Mouse (Mus musculus) limb, embryonic 14.5 days (tissue): ENCODE measurements around the gene Tmem39b. TPM values are rescaled to one million over a fixed set of nuclear protein-coding genes. Genes with fewer than 3 reads are reported as not detected.

Experiments
- ATAC-seq: fragments of 200-750 bp; cut with Nextera tagmentation; 2 replicates; pipeline ENCODE4 v1.8.0; 2017; ENCODE audit warnings: low read depth, moderate number of reproducible peaks, moderate TSS enrichment; ENCODE audit not compliant: low FRiP score
- DNase-seq: peaks from one replicate; pipeline ENCODE4 v3.0.0-alpha.2; 2015; ENCODE audit warnings: low spot score
- H3K27ac ChIP-seq: fragments of 300-500 bp; sonication (generic); replicated peaks from 2 replicates; pipeline ENCODE4 v1.5.1; 2014; ENCODE audit warnings: low read depth, mild to moderate bottlenecking, low read length, moderate library complexity, mixed read lengths
- H3K27me3 ChIP-seq: fragments of 300-500 bp; sonication (generic); 2 replicates; pipeline ENCODE4 v1.6.1; 2014; ENCODE audit warnings: low read length, mixed read lengths; ENCODE audit not compliant: control insufficient read depth, insufficient read depth
- H3K36me3 ChIP-seq: fragments of 300-500 bp; sonication (generic); 2 replicates; pipeline ENCODE4 v1.6.1; 2014; ENCODE audit warnings: mild to moderate bottlenecking, low read length, moderate library complexity, mixed read lengths; ENCODE audit not compliant: control insufficient read depth, insufficient read depth
- H3K4me1 ChIP-seq: fragments of 300-500 bp; sonication (generic); 2 replicates; pipeline ENCODE4 v1.6.1; 2014; ENCODE audit warnings: antibody characterized with exemption, low read length, mixed read lengths; ENCODE audit not compliant: control insufficient read depth, insufficient read depth
- H3K4me2 ChIP-seq: fragments of 300-500 bp; sonication (generic); replicated peaks from 2 replicates; pipeline ENCODE4 v1.6.1; 2014; ENCODE audit warnings: low read depth, mild to moderate bottlenecking, low read length, moderate library complexity; ENCODE audit not compliant: severe bottlenecking
- H3K4me3 ChIP-seq: fragments of 300-500 bp; sonication (generic); replicated peaks from 2 replicates; pipeline ENCODE4 v1.5.1; 2014; ENCODE audit warnings: low read length
- H3K9ac ChIP-seq: fragments of 300-500 bp; sonication (generic); 2 replicates; pipeline ENCODE4 v1.6.1; 2014; ENCODE audit warnings: mild to moderate bottlenecking, low read depth, low read length, moderate library complexity; ENCODE audit not compliant: severe bottlenecking
- H3K9me3 ChIP-seq: fragments of 300-500 bp; sonication (generic); 2 replicates; pipeline ENCODE4 v1.6.1; 2016; ENCODE audit warnings: low read length; ENCODE audit not compliant: control insufficient read depth
- POLR2A ChIP-seq: fragments of 200-500 bp; IDR thresholded peaks from 2 replicates; pipeline ENCODE4 v1.8.0; 2012; ENCODE audit warnings: inconsistent platforms, mild to moderate bottlenecking, moderate library complexity, borderline replicate concordance; ENCODE audit not compliant: insufficient read depth, insufficient read length; ENCODE audit errors: extremely low read depth
- WGBS: fragments of 180-500 bp; shearing (Covaris S2); extraction: QIAGEN DNeasy Blood & Tissue Kit; methylation state at CpG from one replicate; pipeline ENCODE4 v1.1.7; 2014; 5-methylcytosine and 5-hydroxymethylcytosine counted together
- polyA plus RNA-seq, 2 experiments: library from polyadenylated mRNA; depleted of rRNA in 1 of 2; stranded (reverse) in 1 of 2; unstranded in 1 of 2; fragments of >200 nt; fragmentation: Nextera tagmentation in 1 of 2; extraction: Ambion mirVana in 1 of 2; gene quantifications; 2 replicates each; pipeline versions ENCODE4 v1.2.1 to v1.2.3; 2012 to 2014

Tmem39b gene
- polyA plus RNA-seq (2012; rRNA removed), result 49.1 and 77.0 TPM in 2 replicates
- polyA plus RNA-seq (2014; fragmentation: Nextera tagmentation; extraction: Ambion mirVana), result 24.1 and 27.1 TPM in 2 replicates

- H3K4me3 ChIP-seq, result peak within 1 kb of the TSS; percentile 59
- H3K9me3 ChIP-seq, result no peaks in the 10 kb centered on the region
These were observed at the start of gene Tmem39b for GRCm38 (mm10) chr4:129696158-129696985. Gene Tmem39b (minus strand): TSS chr4:129696838.

DNA sequence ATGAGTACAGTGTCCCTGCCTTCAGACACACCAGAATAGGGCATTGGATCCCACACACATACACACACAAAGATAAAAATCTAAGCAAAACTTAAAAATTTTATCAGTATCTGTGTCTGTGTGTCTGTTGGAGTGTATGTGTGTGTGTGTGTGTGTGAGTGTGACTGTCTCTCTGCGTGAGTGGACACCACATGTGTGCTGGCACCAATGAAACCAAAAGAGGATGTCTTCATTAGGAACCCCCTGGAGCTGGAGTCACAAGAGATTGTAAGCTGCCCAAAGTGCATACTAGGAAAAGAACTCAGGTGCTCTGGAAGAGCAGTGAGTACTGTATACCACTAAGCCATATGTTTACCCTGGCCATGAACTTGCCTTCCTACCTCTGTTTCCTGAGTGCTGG, 49.5 kb upstream of the Tmem39b start:
- H3K4me3 ChIP-seq, result no peak overlapping the region
- ATAC-seq (no peak), DNase-seq (no peak)
- peaks cover 5% of the 10 kb centered on the region; the same call in 1 of the 2 replicates for H3K4me1 ChIP-seq
- no peak overlapping the region for H3K4me2 ChIP-seq
- no peak for TF ChIP-seq POLR2A
- H3K36me3 ChIP-seq, result no peaks in the 10 kb centered on the region
- H3K27ac ChIP-seq, result no peak overlapping the region
- H3K27me3 ChIP-seq, result no peaks in the 10 kb centered on the region
- no peaks in the 10 kb centered on the region for H3K9me3 ChIP-seq
- no peak overlapping the region for H3K9ac ChIP-seq
- WGBS, result 67% methylated on average over 1 of the region's 1 CpGs

More at GRCm38 (mm10) chr4:129696158-129696985, at the start of gene Tmem39b:
- H3K27ac ChIP-seq, result peak within 1 kb of the TSS; percentile 94
- H3K36me3 ChIP-seq, result peaks cover 24% of the 10 kb centered on the region
- H3K27me3 ChIP-seq, result no peaks in the 10 kb centered on the region
- DNase-seq (peak; percentile 96), ATAC-seq (peak; percentile 90)
- TF ChIP-seq POLR2A, result peak; percentile 75; the same call in 1 of the 2 replicates
- WGBS, result under 1% methylated on average over 41 of the region's 57 CpGs
- H3K4me2 ChIP-seq, result peak within 1 kb of the TSS; percentile 71
- H3K4me1 ChIP-seq, result peaks cover 14% of the 10 kb centered on the region
- H3K9ac ChIP-seq, result peak within 1 kb of the TSS; percentile 81

DNA sequence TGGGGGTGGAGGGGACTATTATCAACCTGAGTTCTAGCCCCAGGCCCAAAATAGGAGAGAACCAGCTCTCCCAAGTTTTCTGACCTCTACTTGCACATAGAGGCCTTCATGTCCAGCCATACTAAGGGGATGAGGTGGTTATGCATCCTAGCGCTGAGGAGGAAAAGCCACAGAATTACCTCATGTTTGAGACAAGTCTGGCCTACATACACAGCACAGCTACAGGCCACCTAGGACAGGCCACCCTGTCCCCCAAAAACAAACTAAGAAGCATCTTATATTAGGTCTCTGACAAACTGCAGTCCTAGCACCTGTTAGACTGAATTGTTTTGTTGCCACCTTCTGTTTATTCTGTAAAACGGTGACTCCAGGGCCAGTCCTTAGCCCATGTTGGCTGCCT, 46.9 kb upstream of the Tmem39b start:
- Histone ChIP-seq H3K4me2 (peak overlapping the region; percentile 71), H3K36me3 (peaks cover 5% of the 10 kb centered on the region), H3K27me3 (no peaks in the 10 kb centered on the region), H3K9ac (no peak overlapping the region), H3K4me1 (peaks cover 17% of the 10 kb centered on the region), H3K9me3 (no peaks in the 10 kb centered on the region), H3K4me3 (no peak overlapping the region), H3K27ac (peak overlapping the region; percentile 99)
- no peak for DNase-seq
- no peak for TF ChIP-seq POLR2A
- ATAC-seq, result no peak
- 33% methylated on average over 2 of the region's 2 CpGs for WGBS

DNA sequence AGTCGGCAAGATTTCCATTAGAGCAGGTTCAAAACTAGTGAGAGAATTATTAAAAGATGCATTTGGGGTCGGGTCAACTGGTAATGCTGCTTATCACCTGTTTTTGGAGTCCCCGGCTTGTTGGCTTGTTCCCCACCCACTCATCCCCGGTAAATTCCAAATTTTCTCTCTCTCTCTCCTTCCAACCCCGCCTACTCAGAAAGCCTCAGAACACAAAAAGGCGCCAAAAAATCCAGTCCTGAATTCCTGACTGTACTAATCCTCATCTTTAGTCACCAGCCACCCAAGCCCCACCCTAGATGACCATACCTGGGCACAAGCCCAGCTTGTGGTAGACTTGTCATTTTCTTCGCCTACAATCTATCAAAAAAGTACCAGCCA, 46.4 kb upstream of the Tmem39b start:
- Histone ChIP-seq H3K4me2 (peak overlapping the region; percentile 71), H3K4me3 (peak overlapping the region; percentile 99), H3K9ac (peak overlapping the region; percentile 99), H3K4me1 (peaks cover 17% of the 10 kb centered on the region), H3K27me3 (no peaks in the 10 kb centered on the region), H3K27ac (peak overlapping the region; percentile 99), H3K36me3 (peaks cover 5% of the 10 kb centered on the region), H3K9me3 (no peaks in the 10 kb centered on the region)
- DNase-seq (peak; percentile 70), ATAC-seq (no peak)
- WGBS, result 8% methylated on average over 7 of the region's 7 CpGs
- no peak for TF ChIP-seq POLR2A

GRCm38 (mm10) chr4:129742232-129743009, 45.8 kb upstream of the Tmem39b start, which contains the start of gene Khdrbs1:
Gene Khdrbs1 (minus strand): TSS chr4:129742303.
- H3K9ac ChIP-seq, result peak within 1 kb of the TSS; percentile 99
- H3K9me3 ChIP-seq, result no peaks in the 10 kb centered on the region
- H3K4me2 ChIP-seq, result peak within 1 kb of the TSS; percentile 71
- H3K27me3 ChIP-seq, result no peaks in the 10 kb centered on the region
- peak within 1 kb of the TSS; percentile 99 for H3K27ac ChIP-seq
- WGBS, result under 1% methylated on average over 70 of the region's 76 CpGs
- H3K4me1 ChIP-seq, result peaks cover 17% of the 10 kb centered on the region
- DNase-seq (peak; percentile 98), ATAC-seq (peak; percentile 94)
- H3K4me3 ChIP-seq, result peak within 1 kb of the TSS; percentile 99
- peaks cover 6% of the 10 kb centered on the region for H3K36me3 ChIP-seq
- TF ChIP-seq POLR2A, result peak; percentile 76; the same call in 1 of the 2 replicates
